Mouse (Mus musculus) midbrain, embryonic 15.5 days (tissue): ENCODE measurements at regions not wholly inside any gene's neighbourhood (a gene's known extent, or its start where the extent isn't known, plus 50 kb on each side); places are given as distances from the start of the nearest gene placed in this dataset.

Source experiments
- ATAC-seq: fragments of 200-750 bp; cut with Nextera tagmentation; replicated peaks from 2 replicates; pipeline ENCODE4 v1.8.0; 2017; ENCODE audit warnings: moderate TSS enrichment
- H3K27ac ChIP-seq: fragments of 300-500 bp; sonication (generic); 2 replicates; pipeline ENCODE4 v1.5.1; 2015; ENCODE audit warnings: mild to moderate bottlenecking, inconsistent platforms
- H3K27me3 ChIP-seq: fragments of 300-500 bp; sonication (generic); replicated peaks from 2 replicates; pipeline ENCODE4 v1.6.1; 2015; ENCODE audit warnings: inconsistent platforms
- H3K36me3 ChIP-seq: fragments of 300-500 bp; sonication (generic); replicated peaks from 2 replicates; pipeline ENCODE4 v1.6.1; 2015; ENCODE audit warnings: inconsistent platforms
- H3K4me1 ChIP-seq: fragments of 300-500 bp; sonication (generic); 2 replicates; pipeline ENCODE4 v1.6.1; 2015; ENCODE audit warnings: inconsistent platforms
- H3K4me2 ChIP-seq: fragments of 300-500 bp; sonication (generic); 2 replicates; pipeline ENCODE4 v1.6.1; 2015; ENCODE audit warnings: inconsistent platforms, mild to moderate bottlenecking, moderate library complexity
- H3K4me3 ChIP-seq: fragments of 300-500 bp; sonication (generic); 2 replicates; pipeline ENCODE4 v1.5.1; 2015; ENCODE audit warnings: mild to moderate bottlenecking, inconsistent platforms
- H3K9ac ChIP-seq: fragments of 300-500 bp; sonication (generic); 2 replicates; pipeline ENCODE4 v1.6.1; 2015; ENCODE audit warnings: mild to moderate bottlenecking, inconsistent platforms
- H3K9me3 ChIP-seq: fragments of 300-500 bp; sonication (generic); 2 replicates; pipeline ENCODE4 v1.6.1; 2016; ENCODE audit warnings: inconsistent platforms
- WGBS: fragments of 180-500 bp; shearing (Covaris S2); methylation state at CpG from one replicate; pipeline ENCODE4 v1.1.7; 2015; ENCODE audit warnings: mixed read lengths; 5-methylcytosine and 5-hydroxymethylcytosine counted together

GRCm38 (mm10) chr8:30797341-30797740 is 2631.2 kb upstream of the 5930422O12Rik start:
- H3K27ac ChIP-seq, result no peak overlapping the region
- no peaks in the 10 kb centered on the region for H3K27me3 ChIP-seq
- no peak overlapping the region for H3K4me2 ChIP-seq
- no peak overlapping the region for H3K4me3 ChIP-seq
- no peaks in the 10 kb centered on the region for H3K36me3 ChIP-seq
- no peaks in the 10 kb centered on the region for H3K4me1 ChIP-seq
- no peak for ATAC-seq
- no peak overlapping the region for H3K9ac ChIP-seq
- WGBS, result 100% methylated on average over 1 of the region's 1 CpGs
- no peaks in the 10 kb centered on the region for H3K9me3 ChIP-seq

- Histone ChIP-seq H3K9me3 (no peaks in the 10 kb centered on the region), H3K9ac (no peak overlapping the region), H3K4me2 (no peak overlapping the region), H3K4me1 (no peaks in the 10 kb centered on the region), H3K4me3 (no peak overlapping the region), H3K27me3 (no peaks in the 10 kb centered on the region), H3K27ac (no peak overlapping the region), H3K36me3 (no peaks in the 10 kb centered on the region)
- no peak for ATAC-seq
- WGBS, result 88% methylated on average over 5 of the region's 5 CpGs
These were observed 2611.5 kb upstream of the 5930422O12Rik start for GRCm38 (mm10) chr8:30817028-30817427.

DNA sequence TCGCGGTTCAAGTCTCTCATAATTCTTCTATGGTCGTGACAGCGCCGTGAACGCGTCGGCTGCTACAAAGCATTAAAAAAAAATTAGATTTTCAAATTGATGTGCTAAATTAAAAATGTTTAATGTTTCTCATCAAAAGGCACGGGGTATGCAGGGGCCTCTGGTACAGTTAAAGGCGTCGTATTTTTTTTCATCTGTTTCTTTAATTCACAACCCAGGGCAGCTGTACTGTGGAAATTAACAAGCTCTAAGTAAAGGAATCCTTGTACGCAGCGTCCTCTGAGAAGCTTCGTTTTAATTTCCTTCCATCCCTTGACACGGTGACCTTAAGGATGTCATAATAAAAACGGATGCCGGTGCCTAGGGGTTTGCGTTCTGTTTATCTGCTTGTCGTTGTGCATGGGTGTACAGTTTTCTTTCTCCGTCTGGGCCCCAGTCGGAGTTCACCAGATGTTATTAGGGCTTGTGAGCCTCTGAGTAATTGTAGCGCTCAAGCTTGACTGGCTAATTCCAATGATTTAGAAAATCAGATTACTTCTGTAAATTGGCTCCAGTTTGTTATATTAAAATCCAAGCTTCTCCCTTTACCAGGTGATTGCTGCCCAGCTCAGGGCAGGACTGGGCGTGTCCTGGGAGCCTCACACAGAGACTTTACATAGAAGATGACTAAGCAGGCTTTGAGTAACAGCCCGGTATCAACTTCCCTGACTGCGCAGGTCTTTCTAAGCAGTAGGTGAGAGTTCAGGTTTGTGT is 2605.5 kb upstream of the 5930422O12Rik start:
- Histone ChIP-seq H3K4me3 (no peak overlapping the region), H3K4me2 (peak overlapping the region; percentile 20; the same call in 1 of the 2 replicates), H3K4me1 (no peaks in the 10 kb centered on the region), H3K9ac (no peak overlapping the region), H3K36me3 (no peaks in the 10 kb centered on the region), H3K9me3 (no peaks in the 10 kb centered on the region), H3K27me3 (no peaks in the 10 kb centered on the region), H3K27ac (no peak overlapping the region)
- 57% methylated on average over 25 of the region's 25 CpGs for whole genome bisulfite sequencing
- ATAC-seq, result peak; percentile 75

DNA sequence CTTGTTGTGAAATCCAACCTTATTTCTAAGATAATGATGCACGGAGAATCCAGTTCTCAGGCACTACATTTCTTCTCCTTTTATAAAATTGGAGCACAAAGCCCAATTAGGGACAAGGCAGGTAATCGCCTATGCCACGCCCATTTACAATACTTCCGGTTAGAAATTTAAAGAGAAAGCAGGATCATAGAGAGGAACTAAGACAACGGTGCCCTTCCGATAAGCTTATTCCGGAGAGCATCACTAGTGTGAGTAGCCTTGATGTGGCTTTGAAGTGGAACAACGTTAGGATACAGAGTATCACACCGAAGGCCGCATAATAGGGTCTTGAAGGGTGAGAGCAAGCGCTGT is 2604.9 kb upstream of the 5930422O12Rik start:
- no peak overlapping the region for H3K9ac ChIP-seq
- H3K27ac ChIP-seq, result no peak overlapping the region
- H3K4me2 ChIP-seq, result no peak overlapping the region
- H3K36me3 ChIP-seq, result no peaks in the 10 kb centered on the region
- no peaks in the 10 kb centered on the region for H3K27me3 ChIP-seq
- no peaks in the 10 kb centered on the region for H3K9me3 ChIP-seq
- no peak overlapping the region for H3K4me3 ChIP-seq
- no peak for ATAC-seq
- 89% methylated on average over 11 of the region's 11 CpGs for WGBS
- H3K4me1 ChIP-seq, result no peaks in the 10 kb centered on the region

DNA sequence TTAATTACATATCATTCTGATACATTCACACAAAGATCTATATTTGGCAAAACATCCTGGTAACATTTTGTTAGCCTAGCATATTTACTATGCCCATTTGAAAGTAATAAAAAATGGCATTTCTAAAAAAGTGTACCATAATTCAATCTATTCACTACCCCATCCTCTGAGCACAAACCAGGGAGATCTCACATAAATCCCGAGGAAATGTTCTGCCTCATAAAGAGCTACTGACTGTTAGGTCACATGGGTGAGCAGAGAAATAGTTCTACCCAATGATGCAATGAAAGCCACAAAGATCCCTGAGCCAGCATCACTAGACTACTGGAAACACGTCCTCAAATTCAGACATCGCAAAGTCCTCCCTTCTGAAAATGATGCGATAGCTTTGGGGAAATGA is 2602.5 kb upstream of the 5930422O12Rik start:
- Histone ChIP-seq H3K36me3 (no peaks in the 10 kb centered on the region), H3K27ac (no peak overlapping the region), H3K9ac (no peak overlapping the region), H3K9me3 (no peaks in the 10 kb centered on the region), H3K4me1 (no peaks in the 10 kb centered on the region), H3K27me3 (no peaks in the 10 kb centered on the region), H3K4me2 (no peak overlapping the region), H3K4me3 (no peak overlapping the region)
- 91% methylated on average over 4 of the region's 4 CpGs for WGBS
- no peak for ATAC-seq

- no peaks in the 10 kb centered on the region for H3K9me3 ChIP-seq
These were observed 2590.5 kb upstream of the 5930422O12Rik start for GRCm38 (mm10) chr8:30838056-30838455.

DNA sequence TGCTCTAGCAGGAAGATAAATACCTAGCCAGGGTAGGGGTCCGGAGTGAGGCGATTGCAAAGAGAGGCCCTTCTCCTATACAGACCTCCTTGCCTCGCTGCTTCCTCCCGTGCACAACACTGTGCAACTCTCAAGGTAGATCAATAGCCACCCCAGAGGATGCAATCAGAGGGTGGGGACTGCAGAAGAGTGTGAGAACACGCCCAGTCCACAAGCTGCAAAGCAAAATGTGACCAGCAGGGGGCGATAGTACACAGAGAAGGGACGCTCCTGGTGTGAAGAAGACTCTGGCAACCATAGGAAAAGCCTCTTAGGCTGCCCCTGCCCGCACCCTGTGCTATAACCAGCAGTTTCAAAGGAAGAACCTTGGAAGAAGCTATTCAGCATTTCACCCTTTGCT is 2588.4 kb upstream of the 5930422O12Rik start:
- Histone ChIP-seq H3K27me3 (no peaks in the 10 kb centered on the region), H3K4me2 (no peak overlapping the region), H3K36me3 (no peaks in the 10 kb centered on the region), H3K27ac (no peak overlapping the region), H3K9ac (no peak overlapping the region), H3K4me3 (no peak overlapping the region), H3K9me3 (no peaks in the 10 kb centered on the region), H3K4me1 (no peaks in the 10 kb centered on the region)
- 35% methylated on average over 8 of the region's 8 CpGs for WGBS
- peak; percentile 50; the same call in 1 of the 2 replicates for ATAC-seq

More at GRCm38 (mm10) chr8:30838056-30838455, 2590.5 kb upstream of the 5930422O12Rik start:
- Histone ChIP-seq H3K27me3 (no peaks in the 10 kb centered on the region), H3K4me3 (no peak overlapping the region), H3K9ac (no peak overlapping the region), H3K4me1 (no peaks in the 10 kb centered on the region), H3K4me2 (no peak overlapping the region), H3K27ac (no peak overlapping the region), H3K36me3 (no peaks in the 10 kb centered on the region)
- 80% methylated on average over 8 of the region's 8 CpGs for WGBS
- no peak for ATAC-seq

DNA sequence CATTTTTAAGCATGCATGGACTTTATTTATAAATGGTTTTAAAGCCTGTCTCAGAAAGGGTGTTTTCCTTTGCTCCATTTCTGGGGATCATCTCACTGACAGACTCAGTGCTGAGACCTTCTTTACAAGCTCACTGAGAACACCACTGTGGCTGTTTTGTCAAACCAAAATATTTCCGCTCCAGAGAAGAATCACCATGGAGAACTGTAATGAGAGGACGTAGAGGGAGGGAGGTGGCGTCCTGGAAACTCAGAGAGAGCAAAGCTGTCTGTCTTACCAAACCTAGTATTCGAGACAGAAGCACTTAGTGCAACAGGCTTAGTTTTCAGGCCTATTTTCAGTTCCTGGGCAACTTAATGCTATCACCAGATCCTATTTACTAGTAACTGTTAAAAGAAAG is 2565.5 kb upstream of the 5930422O12Rik start:
- Histone ChIP-seq H3K4me3 (no peak overlapping the region), H3K27ac (no peak overlapping the region), H3K4me2 (no peak overlapping the region), H3K9me3 (no peaks in the 10 kb centered on the region), H3K27me3 (no peaks in the 10 kb centered on the region), H3K36me3 (no peaks in the 10 kb centered on the region), H3K9ac (no peak overlapping the region), H3K4me1 (no peaks in the 10 kb centered on the region)
- ATAC-seq, result 0 out of 2 replicates have a peak, but pooled peaks have one; percentile 30
- WGBS, result 11% methylated on average over 4 of the region's 4 CpGs

GRCm38 (mm10) chr8:30906044-30906695 is 2522.3 kb upstream of the 5930422O12Rik start:
- Histone ChIP-seq H3K4me1 (no peaks in the 10 kb centered on the region), H3K36me3 (no peaks in the 10 kb centered on the region), H3K9me3 (no peaks in the 10 kb centered on the region), H3K4me2 (no peak overlapping the region), H3K9ac (no peak overlapping the region), H3K27ac (no peak overlapping the region), H3K4me3 (no peak overlapping the region), H3K27me3 (no peaks in the 10 kb centered on the region)
- WGBS, result 89% methylated on average over 11 of the region's 11 CpGs
- no peak for ATAC-seq

DNA sequence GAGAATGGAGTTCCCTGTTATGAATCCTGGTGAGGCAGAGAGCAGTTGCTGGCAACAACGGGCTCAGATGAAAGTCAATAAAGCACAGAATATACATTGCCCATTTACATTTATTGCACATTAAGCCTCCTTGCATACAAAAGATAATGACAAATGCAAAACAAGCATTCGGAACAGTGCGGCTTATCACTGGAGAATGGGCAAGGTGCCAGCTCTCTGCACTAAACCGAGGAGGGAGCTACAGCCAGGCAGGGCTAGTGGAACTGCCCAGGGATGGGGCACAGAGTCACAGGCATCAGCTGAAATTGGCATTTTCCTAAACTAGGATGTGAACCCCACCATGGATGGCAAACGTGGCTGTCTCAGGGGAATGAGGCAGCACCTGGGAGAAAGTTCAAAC is 2514.8 kb upstream of the 5930422O12Rik start:
- 0 out of 2 replicates have a peak, but pooled peaks have one; percentile 29 for ATAC-seq
- H3K27me3 ChIP-seq, result no peaks in the 10 kb centered on the region
- no peaks in the 10 kb centered on the region for H3K9me3 ChIP-seq
- H3K36me3 ChIP-seq, result no peaks in the 10 kb centered on the region
- no peak overlapping the region for H3K27ac ChIP-seq
- H3K4me3 ChIP-seq, result no peak overlapping the region
- peaks cover 25% of the 10 kb centered on the region for H3K4me1 ChIP-seq
- WGBS, result 39% methylated on average over 5 of the region's 5 CpGs
- no peak overlapping the region for H3K9ac ChIP-seq
- no peak overlapping the region for H3K4me2 ChIP-seq

DNA sequence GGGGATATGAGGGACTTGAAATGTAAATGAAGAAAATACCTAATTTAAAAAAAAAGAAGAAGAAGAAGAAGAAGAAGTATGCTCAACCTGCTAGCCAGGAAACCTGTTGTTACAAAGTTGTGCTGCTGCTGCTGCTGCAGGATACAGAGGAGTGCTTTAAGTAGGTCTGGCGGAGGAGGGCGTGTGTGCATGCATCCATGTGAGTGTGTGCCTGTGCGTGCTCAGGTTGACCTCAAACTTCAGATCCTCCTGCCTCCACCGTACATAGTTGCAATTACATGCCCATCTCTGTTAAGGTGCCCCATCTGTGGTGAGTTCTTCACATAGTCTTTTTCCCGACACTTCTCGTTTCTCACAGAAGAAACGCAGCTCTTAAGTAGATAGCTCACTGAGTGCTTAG is 2513.4 kb upstream of the 5930422O12Rik start:
- Histone ChIP-seq H3K27me3 (no peaks in the 10 kb centered on the region), H3K36me3 (no peaks in the 10 kb centered on the region), H3K4me3 (no peak overlapping the region), H3K9ac (no peak overlapping the region), H3K4me1 (peaks cover 25% of the 10 kb centered on the region), H3K9me3 (no peaks in the 10 kb centered on the region), H3K27ac (peak overlapping the region; percentile 76), H3K4me2 (peak overlapping the region; percentile 57)
- ATAC-seq, result peak; percentile 35; the same call in 1 of the 2 replicates
- 69% methylated on average over 7 of the region's 7 CpGs for WGBS

DNA sequence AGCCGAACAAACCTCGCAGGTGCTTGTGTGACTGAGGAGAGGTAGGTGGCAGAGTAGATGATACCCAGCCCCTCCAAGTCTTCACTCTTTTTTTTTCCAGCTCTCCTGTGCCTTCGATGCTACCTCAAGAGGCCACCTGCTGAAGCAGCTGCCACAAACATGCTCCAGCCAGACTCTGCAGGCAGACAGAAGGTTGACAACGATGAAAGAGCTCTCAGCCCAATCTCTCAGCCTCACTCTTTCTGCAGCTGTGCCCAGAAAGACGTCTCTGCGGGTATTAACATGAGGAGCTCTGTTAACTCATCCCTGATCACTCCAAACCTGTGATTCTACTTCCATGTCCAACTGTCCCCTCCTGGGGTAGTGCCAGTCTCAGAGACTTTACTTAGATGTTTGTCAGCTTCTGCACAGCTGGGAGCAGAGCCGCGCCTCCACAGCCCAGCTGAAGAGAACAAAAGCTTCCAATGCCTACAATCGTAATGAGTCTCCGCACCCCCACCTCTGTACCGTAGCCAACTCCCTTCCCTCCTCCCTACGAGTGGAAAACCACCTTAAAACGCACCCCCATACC is 2512.8 kb upstream of the 5930422O12Rik start:
- Histone ChIP-seq H3K4me3 (peak overlapping the region; percentile 31), H3K27me3 (no peaks in the 10 kb centered on the region), H3K36me3 (no peaks in the 10 kb centered on the region), H3K9ac (peak overlapping the region; percentile 47), H3K27ac (peak overlapping the region; percentile 76), H3K9me3 (no peaks in the 10 kb centered on the region), H3K4me2 (peak overlapping the region; percentile 57), H3K4me1 (peaks cover 25% of the 10 kb centered on the region)
- peak; percentile 85 for ATAC-seq
- 7% methylated on average over 13 of the region's 13 CpGs for WGBS
